28 mouse cellular contexts compared by ENCODE assay signal in genomic region chr7:101416391-101416790, GRCm38 (mm10). TPM values are rescaled to one million over a fixed set of nuclear protein-coding genes. Genes with fewer than 3 reads are reported as not detected.
A peak's percentile ranks its signal among the peaks of the same experiment; 100 is the strongest.
DNase-seq lines count a peak whose midpoint lies in the region; ATAC-seq and TF ChIP-seq lines count a peak whose summit lies in the region.
"Had no signal": no experiment of that assay in that cellular context is flagged by ENCODE, and none has a peak within 500 bp of the region (broad histone marks: within the 10 kb centered on the region; RNA-seq: fewer than 3 reads in every experiment).

No protein-coding gene starts in this region.

- TF ChIP-seq CTCF in lung, embryonic 14.5 days (IDR thresholded peaks at IDR 0.05; ENCODE audit: low read depth), result no peak
- TF ChIP-seq CTCF in lung, adult 2 months (IDR thresholded peaks at IDR 0.05; ENCODE audit: insufficient read depth, low read length), result no peak
- TF ChIP-seq CTCF in stomach, postnatal 0 days (IDR thresholded peaks at IDR 0.05; ENCODE audit: low read depth), result no peak

- intact Hi-C loops in heart, postnatal 14 days (cut with DNase I), result no loop called here

- no peak overlapping the region for H3K4me2 ChIP-seq in embryonic facial prominence, embryonic 14.5 days (ENCODE audit: low read depth, low read length)
- H3K4me2 ChIP-seq in lung, embryonic 14.5 days, result no peak overlapping the region
- H3K4me2 ChIP-seq in stomach, embryonic 14.5 days (replicated peaks; ENCODE audit: low read depth, low read length), result no peak overlapping the region
- H3K4me2 ChIP-seq in stomach, postnatal 0 days (replicated peaks; ENCODE audit: low read depth), result no peak overlapping the region
- H3K4me2 ChIP-seq: embryonic facial prominence, embryonic 13.5 days; forebrain, embryonic 13.5 days had no signal

- TF ChIP-seq EP300 in stomach, postnatal 0 days (optimal IDR thresholded peaks at IDR 0.05), result no peak

- no peak for ATAC-seq in embryonic facial prominence, embryonic 14.5 days (ENCODE audit: low read depth)
- no peak for ATAC-seq in lung, embryonic 14.5 days (ENCODE audit: insufficient read depth)
- 0 out of 2 replicates have a peak, but pooled peaks have one; percentile 12 for ATAC-seq in stomach, embryonic 14.5 days (ENCODE audit: insufficient number of reproducible peaks, insufficient read depth, low FRiP score, low read depth)
- no peak for ATAC-seq in stomach, postnatal 0 days (ENCODE audit: low FRiP score, low TSS enrichment)
- ATAC-seq: activated CD4-positive, CD25-positive, alpha-beta regulatory T cell, adult 4 months; CD4-positive, CD25-positive, alpha-beta regulatory T cell, adult 4 months; forebrain, embryonic 13.5 days; Patski had no signal

- no peak overlapping the region for H3K9ac ChIP-seq in embryonic facial prominence, embryonic 14.5 days (ENCODE audit: low read depth, low read length)
- no peak overlapping the region for H3K9ac ChIP-seq in lung, embryonic 14.5 days
- H3K9ac ChIP-seq in stomach, embryonic 14.5 days (replicated peaks; ENCODE audit: low read depth, low read length), result no peak overlapping the region
- H3K9ac ChIP-seq in stomach, postnatal 0 days (ENCODE audit: low read length), result no peak overlapping the region
- H3K9ac ChIP-seq: embryonic facial prominence, embryonic 13.5 days; forebrain, embryonic 13.5 days had no signal

- peaks cover 11% of the 10 kb centered on the region; the same call in 1 of the 2 replicates for H3K36me3 ChIP-seq in embryonic facial prominence, embryonic 14.5 days (ENCODE audit: control insufficient read depth, insufficient read depth, low read length)
- no peaks in the 10 kb centered on the region for H3K36me3 ChIP-seq in embryonic facial prominence, embryonic 10.5 days (replicated peaks)
- H3K36me3 ChIP-seq in lung, embryonic 14.5 days (ENCODE audit: insufficient read depth), result peaks cover 27% of the 10 kb centered on the region
- peaks cover 17% of the 10 kb centered on the region for H3K36me3 ChIP-seq in stomach, embryonic 14.5 days (ENCODE audit: control insufficient read depth, insufficient read depth, low read length)
- H3K36me3 ChIP-seq in stomach, postnatal 0 days (ENCODE audit: control insufficient read depth, insufficient read depth, low read length), result peaks cover 3% of the 10 kb centered on the region; the same call in 1 of the 2 replicates

- no peak for TF ChIP-seq POLR2A in lung, adult 2 months (IDR thresholded peaks at IDR 0.05; ENCODE audit: borderline replicate concordance, extremely low read depth, low read depth, low read length)

- peak; percentile 37 for DNase-seq in embryonic facial prominence, embryonic 14.5 days (ENCODE audit: low spot score)
- no peak for DNase-seq in embryonic facial prominence, embryonic 10.5 days (ENCODE audit: low spot score)
- peak; percentile 90 for DNase-seq in heart, adult 11 months
- DNase-seq in heart, postnatal 14 days, result no peak
- DNase-seq in lung, embryonic 14.5 days, result peak; percentile 39
- no peak for DNase-seq in lung, adult 2 months
- no peak for DNase-seq in stomach, postnatal 0 days (ENCODE audit: low spot score)
- DNase-seq: adrenal gland, adult 8-10 months; adrenal gland, postnatal 14 days; adrenal gland, postnatal 36 days; B cell, adult 2 months; cerebellum, adult 11 months; cerebellum, adult 18-20 months; cerebellum, adult 8-10 months; cerebellum, adult 9-11 months; cerebellum, postnatal 14 days; cerebellum, postnatal 36 days; embryo, embryonic 11 days; forebrain, postnatal 0 days had no signal

- no peak overlapping the region for H3K27ac ChIP-seq in embryonic facial prominence, embryonic 14.5 days (replicated peaks; ENCODE audit: low read depth, low read length)
- no peak overlapping the region for H3K27ac ChIP-seq in embryonic facial prominence, embryonic 10.5 days (replicated peaks)
- 0 out of 2 replicates have a peak overlapping the region, but pooled peaks have one; percentile 51 for H3K27ac ChIP-seq in lung, embryonic 14.5 days (ENCODE audit: low read depth)
- H3K27ac ChIP-seq in stomach, embryonic 14.5 days (ENCODE audit: low read length), result no peak overlapping the region
- no peak overlapping the region for H3K27ac ChIP-seq in stomach, postnatal 0 days (replicated peaks)
- H3K27ac ChIP-seq: embryonic facial prominence, embryonic 13.5 days had no signal

- no peak overlapping the region for H3K4me3 ChIP-seq in embryonic facial prominence, embryonic 14.5 days (ENCODE audit: low read depth, low read length)
- no peak overlapping the region for H3K4me3 ChIP-seq in embryonic facial prominence, embryonic 10.5 days
- no peak overlapping the region for H3K4me3 ChIP-seq in lung, embryonic 14.5 days (ENCODE audit: low read depth, low read length)
- H3K4me3 ChIP-seq in lung, adult 2 months (replicated peaks; ENCODE audit: extremely low read depth, low read depth, low read length), result no peak overlapping the region
- H3K4me3 ChIP-seq in stomach, embryonic 14.5 days (ENCODE audit: low read depth, low read length), result no peak overlapping the region
- H3K4me3 ChIP-seq in stomach, postnatal 0 days (ENCODE audit: low read depth, low read length), result no peak overlapping the region
- H3K4me3 ChIP-seq: embryonic facial prominence, embryonic 13.5 days; forebrain, embryonic 13.5 days had no signal

- H3K4me1 ChIP-seq in embryonic facial prominence, embryonic 14.5 days (ENCODE audit: control insufficient read depth, insufficient read depth, low read length), result no peaks in the 10 kb centered on the region
- peaks cover 34% of the 10 kb centered on the region for H3K4me1 ChIP-seq in embryonic facial prominence, embryonic 10.5 days
- peaks cover 15% of the 10 kb centered on the region; the same call in 1 of the 2 replicates for H3K4me1 ChIP-seq in lung, embryonic 14.5 days (ENCODE audit: insufficient read depth)
- no peaks in the 10 kb centered on the region; the same call in 1 of the 2 replicates for H3K4me1 ChIP-seq in lung, adult 2 months (ENCODE audit: control insufficient read depth, insufficient read depth, low read length)
- H3K4me1 ChIP-seq in stomach, embryonic 14.5 days (ENCODE audit: control insufficient read depth, insufficient read depth, low read length), result peaks cover 20% of the 10 kb centered on the region; the same call in 1 of the 2 replicates
- H3K4me1 ChIP-seq in stomach, postnatal 0 days (replicated peaks; ENCODE audit: control insufficient read depth, insufficient read depth), result no peaks in the 10 kb centered on the region

- H3K27me3 ChIP-seq in embryonic facial prominence, embryonic 14.5 days (replicated peaks; ENCODE audit: control insufficient read depth, insufficient read depth, low read length), result peaks cover 8% of the 10 kb centered on the region; the same call in 1 of the 2 replicates
- H3K27me3 ChIP-seq in embryonic facial prominence, embryonic 10.5 days (replicated peaks; ENCODE audit: low read depth, poor library complexity, severe bottlenecking), result peaks cover 50% of the 10 kb centered on the region
- H3K27me3 ChIP-seq in lung, embryonic 14.5 days (ENCODE audit: insufficient read depth, low read length), result 0 out of 2 replicates have a peak, but pooled peaks cover 5% of the 10 kb centered on the region
- no peaks in the 10 kb centered on the region for H3K27me3 ChIP-seq in stomach, embryonic 14.5 days (ENCODE audit: control insufficient read depth, insufficient read depth, low read length)
- no peaks in the 10 kb centered on the region for H3K27me3 ChIP-seq in stomach, postnatal 0 days (ENCODE audit: control insufficient read depth, insufficient read depth, low read length)
- H3K27me3 ChIP-seq: CH12.LX had no signal

- H3K9me3 ChIP-seq in embryonic facial prominence, embryonic 14.5 days (ENCODE audit: control insufficient read depth, low read length), result no peaks in the 10 kb centered on the region
- no peaks in the 10 kb centered on the region for H3K9me3 ChIP-seq in embryonic facial prominence, embryonic 10.5 days
- no peaks in the 10 kb centered on the region for H3K9me3 ChIP-seq in lung, embryonic 14.5 days (ENCODE audit: low read depth, low read length)
- no peaks in the 10 kb centered on the region for H3K9me3 ChIP-seq in stomach, embryonic 14.5 days (ENCODE audit: control insufficient read depth, low read depth, low read length)
- no peaks in the 10 kb centered on the region for H3K9me3 ChIP-seq in stomach, postnatal 0 days (ENCODE audit: control insufficient read depth, low read length)
- H3K9me3 ChIP-seq: embryonic facial prominence, embryonic 13.5 days; forebrain, embryonic 13.5 days; G1E had no signal

- WGBS in embryonic facial prominence, embryonic 14.5 days, result 57% methylated on average over 5 of the region's 5 CpGs
- 63% methylated on average over 5 of the region's 5 CpGs for WGBS in embryonic facial prominence, embryonic 10.5 days
- 38% methylated on average over 5 of the region's 5 CpGs for WGBS in lung, embryonic 14.5 days
- WGBS in lung, adult 2 months, result 46% methylated on average over 5 of the region's 5 CpGs
- WGBS in stomach, embryonic 14.5 days, result 37% methylated on average over 5 of the region's 5 CpGs
- 30% methylated on average over 5 of the region's 5 CpGs for WGBS in stomach, postnatal 0 days

RNA-seq across cellular contexts. Expression of gene Pde2a, which starts 5.1 kb away (rescaled TPM):
- polyA plus RNA-seq in embryonic facial prominence, embryonic 14.5 days (2014; fragmentation: Nextera tagmentation; extraction: Ambion mirVana), result 32.1 and 33.0 TPM in 2 replicates
- polyA plus RNA-seq in embryonic facial prominence, embryonic 10.5 days (2016; fragmentation: Nextera tagmentation; extraction: Ambion mirVana), result 21.7 and 22.5 TPM in 2 replicates
- 10 to 100 TPM; 72.2 to 78.0 TPM for total RNA-seq in heart, postnatal 14 days (2021)
- 14.3 and 29.3 TPM in 2 replicates for polyA plus RNA-seq in lung, embryonic 14.5 days (2014; fragmentation: Nextera tagmentation; extraction: Ambion mirVana)
- polyA plus RNA-seq in lung, adult 2 months (2012; rRNA removed), result 8.7 and 9.3 TPM in 2 replicates
- polyA plus RNA-seq in stomach, embryonic 14.5 days (2014; fragmentation: Nextera tagmentation; extraction: Ambion mirVana), result 8.9 and 20.7 TPM in 2 replicates
- 9.2 and 9.5 TPM in 2 replicates for polyA plus RNA-seq in stomach, postnatal 0 days (2015; fragmentation: Nextera tagmentation; extraction: Ambion mirVana)
- polyA plus RNA-seq: G1E had no signal

RNA-seq across cellular contexts. Expression of gene Gm45837, which starts 5.7 kb away (rescaled TPM):
- not detected in 2 replicates for polyA plus RNA-seq in embryonic facial prominence, embryonic 14.5 days (2014; fragmentation: Nextera tagmentation; extraction: Ambion mirVana)
- not detected in 2 replicates for polyA plus RNA-seq in embryonic facial prominence, embryonic 10.5 days (2016; fragmentation: Nextera tagmentation; extraction: Ambion mirVana)
- not detected for total RNA-seq in heart, postnatal 14 days (2021)
- polyA plus RNA-seq in lung, embryonic 14.5 days (2014; fragmentation: Nextera tagmentation; extraction: Ambion mirVana), result 12.2 TPM in 1 of 2 replicates, not detected in the other
- polyA plus RNA-seq in lung, adult 2 months (2012; rRNA removed), result 0.68 and 1.7 TPM in 2 replicates
- polyA plus RNA-seq in stomach, embryonic 14.5 days (2014; fragmentation: Nextera tagmentation; extraction: Ambion mirVana), result 0.31 and 8.0 TPM in 2 replicates
- 0.24 TPM in 1 of 2 replicates, not detected in the other for polyA plus RNA-seq in stomach, postnatal 0 days (2015; fragmentation: Nextera tagmentation; extraction: Ambion mirVana)
- total RNA-seq: adrenal gland, postnatal 14 days; forebrain, postnatal 0 days; G1E had no signal
- polyA plus RNA-seq: forebrain, embryonic 11.5 days; forebrain, embryonic 13.5 days; forebrain, postnatal 0 days had no signal

Comparison
In these comparisons a context has a peak if more than half of its experiments do, and no peak if none do; other contexts are left out.
1. DNase-seq: peak in embryonic facial prominence, embryonic 14.5 days (single experiment), heart, adult 11 months (single experiment) and lung, embryonic 14.5 days (single experiment); none in embryonic facial prominence, embryonic 10.5 days (single experiment), heart, postnatal 14 days (0 of 2), lung, adult 2 months (single experiment) and stomach, postnatal 0 days (single experiment).